Mouse (Mus musculus) midbrain, postnatal 0 days (tissue): ENCODE data around the gene Stxbp5. TPM values are rescaled to one million over a fixed set of nuclear protein-coding genes. Genes with fewer than 3 reads are reported as not detected.

Experiments used
- ATAC-seq: fragments of 200-750 bp; cut with Nextera tagmentation; 2 replicates; pipeline ENCODE4 v1.8.0; 2017; ENCODE audit warnings: moderate number of reproducible peaks, mild to moderate bottlenecking, moderate TSS enrichment, moderate library complexity; ENCODE audit not compliant: low FRiP score
- DNase-seq: peaks from one replicate; pipeline ENCODE4 v3.0.0-alpha.2; 2015; ENCODE audit warnings: low spot score
- H3K27ac ChIP-seq: fragments of 300-500 bp; sonication (generic); 2 replicates; pipeline ENCODE4 v1.5.1; 2014; ENCODE audit warnings: low read depth, mild to moderate bottlenecking, low read length, mixed read lengths
- H3K27me3 ChIP-seq: fragments of 300-500 bp; sonication (generic); 2 replicates; pipeline ENCODE4 v1.6.1; 2014; ENCODE audit warnings: low read length, control low read depth, mixed read lengths; ENCODE audit not compliant: insufficient read depth
- H3K36me3 ChIP-seq: fragments of 300-500 bp; sonication (generic); 2 replicates; pipeline ENCODE4 v1.6.1; 2014; ENCODE audit warnings: low read length, control low read depth, mixed read lengths; ENCODE audit not compliant: insufficient read depth
- H3K4me1 ChIP-seq: fragments of 300-500 bp; sonication (generic); 2 replicates; pipeline ENCODE4 v1.6.1; 2014; ENCODE audit warnings: mild to moderate bottlenecking, control low read depth, antibody characterized with exemption, low read length, mixed read lengths; ENCODE audit not compliant: insufficient read depth
- H3K4me2 ChIP-seq: fragments of 300-500 bp; sonication (generic); 2 replicates; pipeline ENCODE4 v1.6.1; 2014; ENCODE audit warnings: low read depth, mild to moderate bottlenecking, low read length, mixed read lengths; ENCODE audit not compliant: poor library complexity, severe bottlenecking
- H3K4me3 ChIP-seq: fragments of 300-500 bp; sonication (generic); 2 replicates; pipeline ENCODE4 v1.5.1; 2014; ENCODE audit warnings: low read depth, mild to moderate bottlenecking, low read length, moderate library complexity
- H3K9ac ChIP-seq: fragments of 300-500 bp; sonication (generic); replicated peaks from 2 replicates; pipeline ENCODE4 v1.6.1; 2014; ENCODE audit warnings: mild to moderate bottlenecking, low read length, moderate library complexity, mixed read lengths; ENCODE audit not compliant: poor library complexity, severe bottlenecking
- H3K9me3 ChIP-seq: fragments of 300-500 bp; sonication (generic); 2 replicates; pipeline ENCODE4 v1.6.1; 2016; ENCODE audit warnings: low read length, control low read depth
- CTCF ChIP-seq: IDR thresholded peaks from 2 replicates; pipeline ENCODE4 v1.5.1; 2016; ENCODE audit warnings: antibody characterized with exemption, mild to moderate bottlenecking
- WGBS: fragments of 180-500 bp; shearing (Covaris S2); extraction: QIAGEN DNeasy Blood & Tissue Kit; methylation state at CpG from one replicate; pipeline ENCODE4 v1.1.7; 2014; 5-methylcytosine and 5-hydroxymethylcytosine counted together
- polyA plus RNA-seq: library from polyadenylated mRNA; unstranded; fragments of >200 nt; fragmentation: Nextera tagmentation; extraction: Ambion mirVana; gene quantifications from 2 replicates; pipeline ENCODE4 v1.2.1, GENCODE M21; 2015
- total RNA-seq: library from RNA; depleted of rRNA; stranded (reverse); fragments of >200 nt; gene quantifications from 2 replicates; pipeline ENCODE4 v1.2.3, GENCODE M21; 2014

Gene Stxbp5
- total and polyA plus RNA-seq, 2 experiments from 2014 or later, result 8.0 to 52.7 TPM

- Histone ChIP-seq H3K9me3 (no peaks in the 10 kb centered on the region), H3K4me1 (no peaks in the 10 kb centered on the region), H3K27ac (no peak overlapping the region), H3K36me3 (peaks cover 19% of the 10 kb centered on the region), H3K4me2 (no peak overlapping the region), H3K27me3 (no peaks in the 10 kb centered on the region), H3K9ac (no peak overlapping the region), H3K4me3 (no peak overlapping the region)
- ATAC-seq (no peak), DNase-seq (no peak)
- 87% methylated on average over 1 of the region's 1 CpGs for WGBS
- TF ChIP-seq CTCF, result 0 out of 2 replicates have a peak, but pooled peaks have one; percentile 17
Observed at GRCm38 (mm10) chr10:9796429-9796828, 104.5 kb downstream of the Stxbp5 start.

GRCm38 (mm10) chr10:9794429-9794828, 106.5 kb downstream of the Stxbp5 start:
- DNase-seq (no peak), ATAC-seq (no peak)
- Histone ChIP-seq H3K4me2 (no peak overlapping the region), H3K4me1 (no peaks in the 10 kb centered on the region), H3K27me3 (no peaks in the 10 kb centered on the region), H3K36me3 (peaks cover 24% of the 10 kb centered on the region), H3K27ac (no peak overlapping the region), H3K4me3 (no peak overlapping the region), H3K9me3 (no peaks in the 10 kb centered on the region), H3K9ac (no peak overlapping the region)
- no peak for TF ChIP-seq CTCF

GRCm38 (mm10) chr10:9790947-9791346, 109.9 kb downstream of the Stxbp5 start:
- no peak overlapping the region for H3K27ac ChIP-seq
- ATAC-seq (no peak), DNase-seq (no peak)
- no peak overlapping the region for H3K9ac ChIP-seq
- H3K4me3 ChIP-seq, result no peak overlapping the region
- peaks cover 19% of the 10 kb centered on the region for H3K36me3 ChIP-seq
- no peaks in the 10 kb centered on the region for H3K4me1 ChIP-seq
- WGBS, result 91% methylated on average over 3 of the region's 3 CpGs
- no peaks in the 10 kb centered on the region for H3K9me3 ChIP-seq
- H3K27me3 ChIP-seq, result no peaks in the 10 kb centered on the region
- peak; percentile 36 for TF ChIP-seq CTCF
- H3K4me2 ChIP-seq, result no peak overlapping the region

GRCm38 (mm10) chr10:9786461-9786860, 114.4 kb downstream of the Stxbp5 start:
- Histone ChIP-seq H3K9ac (no peak overlapping the region), H3K27ac (no peak overlapping the region), H3K27me3 (no peaks in the 10 kb centered on the region), H3K9me3 (no peaks in the 10 kb centered on the region), H3K4me3 (no peak overlapping the region), H3K4me2 (no peak overlapping the region), H3K36me3 (peaks cover 19% of the 10 kb centered on the region), H3K4me1 (no peaks in the 10 kb centered on the region)
- TF ChIP-seq CTCF, result no peak
- ATAC-seq (no peak), DNase-seq (no peak)
- 92% methylated on average over 11 of the region's 11 CpGs for WGBS

GRCm38 (mm10) chr10:9785651-9786050, 115.2 kb downstream of the Stxbp5 start:
- Histone ChIP-seq H3K36me3 (peaks cover 14% of the 10 kb centered on the region; the same call in 1 of the 2 replicates), H3K4me3 (no peak overlapping the region), H3K9me3 (no peaks in the 10 kb centered on the region), H3K4me1 (no peaks in the 10 kb centered on the region), H3K27me3 (no peaks in the 10 kb centered on the region), H3K9ac (no peak overlapping the region), H3K27ac (no peak overlapping the region), H3K4me2 (no peak overlapping the region)
- DNase-seq, result no peak
- WGBS, result 84% methylated on average over 6 of the region's 6 CpGs
- no peak for ATAC-seq
- no peak for TF ChIP-seq CTCF

- Histone ChIP-seq H3K27ac (no peak overlapping the region), H3K27me3 (no peaks in the 10 kb centered on the region), H3K4me2 (no peak overlapping the region), H3K9ac (no peak overlapping the region), H3K4me3 (no peak overlapping the region), H3K4me1 (no peaks in the 10 kb centered on the region), H3K36me3 (peaks cover 7% of the 10 kb centered on the region), H3K9me3 (no peaks in the 10 kb centered on the region)
- no peak for TF ChIP-seq CTCF
- 78% methylated on average over 4 of the region's 4 CpGs for WGBS
- DNase-seq (no peak), ATAC-seq (no peak)
Observed at GRCm38 (mm10) chr10:9779864-9780263, 121.0 kb downstream of the Stxbp5 start.
